Mouse (Mus musculus): ENCODE data around the gene Bcar1. TPM values are rescaled to one million over a fixed set of nuclear protein-coding genes. Genes with fewer than 3 reads are reported as not detected.

Bcar1 gene
- polyA plus RNA-seq, 1 experiment from 2014 or later, result 54.2 TPM

DNA sequence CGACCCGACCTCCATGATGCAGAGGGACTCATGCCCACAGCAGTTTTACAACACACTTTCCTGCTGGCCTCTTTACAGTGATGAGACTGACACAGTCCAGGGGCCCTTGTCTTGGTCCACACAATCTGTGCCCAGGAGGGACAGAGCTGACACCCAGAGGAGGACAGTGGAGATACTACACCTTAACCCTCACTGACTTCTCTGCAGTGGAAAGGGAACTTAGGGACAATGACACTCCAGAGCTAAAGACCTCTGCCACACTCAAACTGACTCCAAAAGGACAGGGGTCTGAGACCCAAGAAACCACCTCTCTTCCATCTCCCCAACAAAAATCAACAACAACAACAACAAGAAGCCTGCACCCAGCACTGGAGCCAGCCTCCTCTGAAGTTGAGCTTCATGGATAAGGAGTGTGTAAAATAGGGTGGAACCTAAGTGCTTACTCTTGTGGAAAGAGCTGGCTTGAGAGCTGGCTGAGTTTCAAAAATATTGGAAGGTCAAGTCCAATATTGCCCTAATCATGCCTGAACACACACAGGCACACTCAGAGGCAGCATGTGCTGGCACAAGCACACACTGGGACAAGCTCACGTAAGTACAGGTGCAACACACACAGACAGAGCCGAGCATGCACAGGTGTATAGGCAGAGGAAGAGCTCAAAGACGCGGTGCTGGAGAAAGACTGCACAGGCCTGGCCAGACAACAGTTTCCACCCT is 9.2 kb downstream of the Bcar1 start:
- Histone ChIP-seq H3K4me2 (no peak overlapping the region), H3K36me3 (no peaks in the 10 kb centered on the region), H3K9me3 (no peaks in the 10 kb centered on the region), H3K4me3 (no peak overlapping the region), H3K4me1 (replicated peaks) (peaks cover 88% of the 10 kb centered on the region), H3K9ac (no peak overlapping the region), H3K27ac (replicated peaks) (0 out of 2 replicates have a peak overlapping the region, but pooled peaks have one; percentile 32), H3K27me3 (no peaks in the 10 kb centered on the region)
- 58% methylated on average over 6 of the region's 6 CpGs for WGBS
- ATAC-seq (ENCODE audit: low FRiP score, low read depth), result no peak

DNA sequence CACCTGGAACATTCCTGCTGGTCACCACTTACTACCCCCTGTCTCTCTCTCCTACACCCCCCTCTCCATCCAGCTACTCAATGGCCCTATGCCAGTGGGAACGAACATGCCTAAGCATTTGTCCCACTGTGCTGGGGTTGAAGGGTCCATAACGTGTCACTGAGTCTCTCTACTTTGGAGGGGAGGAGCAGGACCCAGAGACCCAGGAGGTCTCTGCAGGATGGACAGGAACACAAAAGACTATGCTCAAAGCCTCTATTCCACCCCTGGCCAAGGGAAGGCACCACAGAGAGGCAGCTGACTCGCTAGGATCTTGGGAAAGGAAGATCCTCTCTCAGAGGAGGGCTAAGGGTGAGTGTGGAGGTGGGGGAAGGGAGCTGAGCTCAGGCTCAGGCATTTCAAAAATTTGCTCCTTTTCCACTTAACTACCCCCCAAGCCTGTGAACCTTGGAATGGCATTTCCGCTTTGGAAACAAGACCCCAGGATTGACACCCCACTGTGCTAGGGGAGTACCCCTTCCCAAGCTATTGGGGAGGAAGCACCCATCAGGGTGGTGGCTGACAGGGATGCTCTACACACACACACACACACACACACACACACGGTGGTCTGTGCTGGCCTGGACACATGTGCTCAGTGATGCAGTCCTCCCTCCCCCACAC is 9.9 kb downstream of the Bcar1 start:
- WGBS, result 11% methylated on average over 5 of the region's 5 CpGs
- no peak for ATAC-seq (ENCODE audit: low FRiP score, low read depth)
- H3K4me3 ChIP-seq, result no peak overlapping the region
- peaks cover 88% of the 10 kb centered on the region for H3K4me1 ChIP-seq (replicated peaks)
- no peak overlapping the region for H3K9ac ChIP-seq
- no peaks in the 10 kb centered on the region for H3K36me3 ChIP-seq
- no peaks in the 10 kb centered on the region for H3K27me3 ChIP-seq
- H3K4me2 ChIP-seq, result no peak overlapping the region
- H3K27ac ChIP-seq (replicated peaks), result 0 out of 2 replicates have a peak overlapping the region, but pooled peaks have one; percentile 28
- H3K9me3 ChIP-seq, result no peaks in the 10 kb centered on the region

DNA sequence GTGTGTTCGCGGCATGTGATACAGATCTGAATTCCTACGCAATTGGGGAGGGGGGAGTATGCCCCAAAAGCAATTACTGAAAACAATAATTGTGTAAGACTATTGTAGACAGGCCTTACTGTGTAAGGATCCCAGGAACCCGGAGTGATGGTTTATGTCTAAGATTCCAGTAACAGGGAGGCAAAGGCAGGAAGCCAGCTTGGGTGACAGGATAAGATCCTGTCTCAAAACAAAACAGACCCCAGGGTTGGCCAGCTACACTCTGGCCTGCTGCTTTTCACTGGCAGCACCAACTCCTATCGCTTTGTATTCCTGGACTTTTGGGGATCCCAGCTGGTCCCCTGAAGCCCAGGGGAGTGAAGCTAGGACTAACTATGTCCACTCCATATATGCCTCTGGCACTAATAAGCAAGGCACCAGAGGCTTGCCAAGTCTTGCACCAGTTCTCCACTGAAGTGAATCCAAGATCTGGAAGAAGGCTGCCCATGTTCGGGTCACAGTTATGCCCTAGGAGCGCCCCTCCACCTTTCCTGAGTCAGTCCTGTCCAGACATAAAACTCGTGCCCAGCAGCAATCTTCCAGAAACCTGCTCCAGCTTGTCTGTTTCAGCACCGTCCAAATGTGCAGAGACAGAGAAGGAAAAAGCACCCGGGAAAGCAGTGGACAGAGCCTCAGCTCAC is 11.1 kb downstream of the Bcar1 start:
- H3K9ac ChIP-seq, result peak overlapping the region; percentile 60
- no peaks in the 10 kb centered on the region for H3K36me3 ChIP-seq
- H3K4me3 ChIP-seq, result peak overlapping the region; percentile 52
- H3K4me1 ChIP-seq (replicated peaks), result peaks cover 88% of the 10 kb centered on the region
- no peaks in the 10 kb centered on the region for H3K27me3 ChIP-seq
- 25% methylated on average over 10 of the region's 10 CpGs for WGBS
- peak overlapping the region; percentile 72 for H3K4me2 ChIP-seq
- H3K27ac ChIP-seq (replicated peaks), result peak overlapping the region; percentile 81
- H3K9me3 ChIP-seq, result no peaks in the 10 kb centered on the region
- ATAC-seq (ENCODE audit: low FRiP score, low read depth), result 0 out of 2 replicates have a peak, but pooled peaks have one; percentile 4

DNA sequence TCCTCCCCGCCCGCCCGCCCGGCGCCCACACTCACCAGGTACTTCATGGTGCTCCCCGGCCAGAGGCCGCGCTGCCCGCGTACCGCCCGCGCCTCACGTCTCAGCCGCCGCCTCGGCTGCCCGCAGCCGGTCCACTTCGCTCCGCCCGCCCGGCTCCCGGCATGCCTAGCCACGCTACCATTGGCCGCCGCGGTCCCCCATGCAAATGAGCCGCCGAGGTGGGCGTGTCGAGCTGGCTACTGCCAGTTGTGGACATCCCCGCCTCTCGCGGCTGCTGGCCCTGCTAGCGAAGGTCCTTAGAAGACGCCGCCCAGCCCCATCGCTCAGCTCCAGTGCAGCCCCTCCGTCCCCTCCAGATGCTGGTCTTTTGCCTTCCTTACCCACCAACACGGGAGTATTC is 11.6 kb downstream of the Bcar1 start:
- no peaks in the 10 kb centered on the region for H3K36me3 ChIP-seq
- no peaks in the 10 kb centered on the region for H3K27me3 ChIP-seq
- peak overlapping the region; percentile 60 for H3K9ac ChIP-seq
- H3K4me3 ChIP-seq, result peak overlapping the region; percentile 52
- H3K9me3 ChIP-seq, result no peaks in the 10 kb centered on the region
- peak overlapping the region; percentile 81 for H3K27ac ChIP-seq (replicated peaks)
- peak; percentile 95 for ATAC-seq (ENCODE audit: low FRiP score, low read depth)
- under 1% methylated on average over 29 of the region's 41 CpGs for WGBS
- H3K4me2 ChIP-seq, result peak overlapping the region; percentile 72
- H3K4me1 ChIP-seq (replicated peaks), result peaks cover 86% of the 10 kb centered on the region

DNA sequence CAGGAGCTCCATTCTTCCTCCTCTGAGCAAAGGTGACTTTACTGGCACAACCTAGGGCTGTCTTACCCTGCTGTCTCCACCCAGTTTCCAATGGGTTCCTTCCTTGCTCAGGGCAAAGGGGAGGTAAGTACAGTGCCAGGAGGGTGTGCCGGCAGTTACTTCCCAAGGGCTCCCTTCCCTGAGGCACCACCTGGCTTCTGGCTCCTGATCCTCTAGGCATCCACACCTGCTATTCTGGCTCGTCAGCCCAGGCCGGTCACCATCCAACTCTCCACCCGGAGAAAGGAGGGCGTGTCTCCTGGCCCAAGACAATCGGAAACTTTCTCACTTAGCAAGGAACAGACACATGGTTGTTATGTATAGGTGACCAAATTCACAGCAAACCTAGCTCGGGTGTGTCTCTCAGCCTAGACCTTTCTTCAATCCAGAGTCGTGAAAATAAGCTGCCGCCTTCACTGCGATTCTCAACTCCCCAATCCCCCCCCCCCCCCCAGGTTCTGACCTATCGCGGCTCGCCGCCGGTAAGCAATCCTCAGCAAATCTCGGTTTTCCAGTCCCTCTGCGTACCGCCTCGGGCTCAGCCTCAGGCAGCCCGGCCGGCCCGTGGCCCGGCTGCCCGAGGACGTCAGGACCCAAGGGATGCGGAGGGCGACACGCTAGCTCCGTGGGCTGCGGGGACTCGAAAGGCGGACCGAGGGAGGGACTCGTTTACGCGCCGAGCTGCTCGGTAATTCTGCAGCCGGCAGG is 12.2 kb downstream of the Bcar1 start:
- peaks cover 86% of the 10 kb centered on the region for H3K4me1 ChIP-seq (replicated peaks)
- peak overlapping the region; percentile 60 for H3K9ac ChIP-seq
- H3K9me3 ChIP-seq, result no peaks in the 10 kb centered on the region
- peak overlapping the region; percentile 52 for H3K4me3 ChIP-seq
- no peaks in the 10 kb centered on the region for H3K36me3 ChIP-seq
- peak overlapping the region; percentile 72 for H3K4me2 ChIP-seq
- ATAC-seq (ENCODE audit: low FRiP score, low read depth), result peak; percentile 35; the same call in 1 of the 2 replicates
- WGBS, result under 1% methylated on average over 39 of the region's 39 CpGs
- peak overlapping the region; percentile 81 for H3K27ac ChIP-seq (replicated peaks)
- no peaks in the 10 kb centered on the region for H3K27me3 ChIP-seq

DNA sequence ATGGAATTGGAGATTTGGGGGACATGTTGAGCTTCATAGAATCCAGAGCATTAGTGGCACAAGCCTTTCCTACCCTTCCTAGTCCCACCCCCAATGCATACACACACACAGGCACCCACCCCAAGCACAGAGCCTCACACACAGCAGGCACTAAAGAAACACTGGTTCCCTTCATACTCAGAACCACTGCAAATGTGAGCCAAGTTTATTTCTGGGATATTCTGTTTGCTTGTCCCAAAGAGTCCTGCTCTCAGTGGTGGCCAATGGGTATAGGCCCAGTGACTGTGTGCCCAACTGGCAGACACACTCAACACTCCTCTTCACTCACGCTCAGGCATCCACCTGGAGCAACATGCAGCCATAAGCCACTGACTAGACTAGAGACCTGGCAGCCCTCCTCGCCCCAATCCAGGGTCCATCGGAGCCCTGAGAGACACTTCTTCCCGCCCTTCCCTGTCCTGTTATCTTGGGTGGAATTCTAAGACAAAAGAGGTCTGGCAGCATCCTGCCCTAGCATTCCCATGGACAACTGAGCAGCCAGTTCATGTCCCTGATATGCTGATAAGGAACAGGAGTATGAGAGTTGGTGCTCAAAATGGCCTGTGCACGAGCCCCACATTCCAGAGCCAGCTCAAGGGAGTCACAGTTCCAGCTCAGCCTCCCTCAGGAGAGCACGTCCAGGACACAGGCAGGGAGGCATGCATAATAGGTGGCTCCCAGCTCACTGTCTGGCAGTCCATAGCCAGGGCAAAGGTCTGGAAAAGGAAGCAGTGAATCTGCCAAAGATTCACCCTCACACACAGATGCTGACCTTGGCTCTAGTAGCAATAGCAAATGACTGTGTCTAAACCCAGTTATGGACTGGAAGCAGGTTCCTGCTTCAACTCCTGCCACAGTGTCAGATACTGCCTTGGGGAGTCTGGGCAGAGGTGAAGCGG is 14.1 kb downstream of the Bcar1 start:
- peaks cover 73% of the 10 kb centered on the region for H3K4me1 ChIP-seq (replicated peaks)

DNA sequence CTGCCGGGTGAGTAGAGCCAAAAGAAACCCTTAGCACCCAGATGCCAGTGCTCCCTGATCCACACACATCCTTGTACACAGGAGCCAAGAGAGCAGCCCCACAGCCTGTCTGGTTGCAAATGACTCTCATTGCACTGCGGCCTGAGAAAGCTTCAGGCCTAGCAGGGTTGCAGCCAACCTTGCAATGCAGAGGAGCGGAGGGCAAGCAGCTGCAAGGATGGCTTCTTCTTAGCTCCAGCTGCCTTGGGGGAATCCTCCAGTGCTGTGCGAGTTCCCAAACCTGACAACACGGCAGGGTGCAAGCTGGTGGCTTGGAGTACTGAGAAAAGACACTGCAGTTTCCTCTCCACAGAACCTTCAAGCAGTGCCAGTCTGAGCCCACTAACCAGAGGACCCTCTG is 15.1 kb downstream of the Bcar1 start:
- no peak overlapping the region for H3K27ac ChIP-seq (replicated peaks)

More for the DNA sequence above, 14.1 kb downstream of the Bcar1 start:
- no peaks in the 10 kb centered on the region for H3K9me3 ChIP-seq
- H3K4me2 ChIP-seq, result no peak overlapping the region
- no peak for ATAC-seq (ENCODE audit: low FRiP score, low read depth)
- no peak overlapping the region for H3K4me3 ChIP-seq
- H3K9ac ChIP-seq, result no peak overlapping the region
- WGBS, result 69% methylated on average over 7 of the region's 7 CpGs
- H3K36me3 ChIP-seq, result no peaks in the 10 kb centered on the region
- H3K27ac ChIP-seq (replicated peaks), result no peak overlapping the region
- H3K27me3 ChIP-seq, result no peaks in the 10 kb centered on the region

DNA sequence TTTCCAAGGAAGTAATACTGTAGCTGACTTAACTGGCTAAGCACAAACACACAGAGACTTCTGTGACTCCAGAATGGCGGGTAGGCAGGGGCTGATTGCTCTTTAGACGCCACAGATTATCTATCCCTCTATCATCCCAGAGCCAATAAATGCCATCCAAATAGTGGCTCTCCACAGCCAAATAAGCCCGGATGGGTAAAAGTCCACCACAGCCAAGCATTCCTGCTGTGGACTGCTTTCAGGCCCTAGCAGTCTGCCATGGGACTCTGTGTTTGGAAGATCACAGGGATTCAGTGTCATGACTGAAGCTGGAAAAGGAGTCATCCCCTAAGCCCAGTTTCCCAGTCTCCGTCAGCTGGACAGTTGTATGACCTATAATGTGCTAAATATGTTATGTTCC is 16.1 kb downstream of the Bcar1 start:
- no peak overlapping the region for H3K4me2 ChIP-seq
- ATAC-seq (ENCODE audit: low FRiP score, low read depth), result no peak
- peaks cover 53% of the 10 kb centered on the region for H3K4me1 ChIP-seq (replicated peaks)
- H3K27me3 ChIP-seq, result no peaks in the 10 kb centered on the region
- H3K36me3 ChIP-seq, result no peaks in the 10 kb centered on the region
- no peak overlapping the region for H3K4me3 ChIP-seq
- no peak overlapping the region for H3K9ac ChIP-seq
- no peaks in the 10 kb centered on the region for H3K9me3 ChIP-seq
- WGBS, result 89% methylated on average over 4 of the region's 4 CpGs
- no peak overlapping the region for H3K27ac ChIP-seq (replicated peaks)

More for the DNA sequence above, 15.1 kb downstream of the Bcar1 start:
- Histone ChIP-seq H3K9ac (no peak overlapping the region), H3K27me3 (no peaks in the 10 kb centered on the region), H3K4me2 (no peak overlapping the region), H3K4me1 (replicated peaks) (peaks cover 63% of the 10 kb centered on the region), H3K36me3 (no peaks in the 10 kb centered on the region), H3K9me3 (no peaks in the 10 kb centered on the region), H3K4me3 (no peak overlapping the region)
- no peak for ATAC-seq (ENCODE audit: low FRiP score, low read depth)
- 67% methylated on average over 5 of the region's 5 CpGs for WGBS

DNA sequence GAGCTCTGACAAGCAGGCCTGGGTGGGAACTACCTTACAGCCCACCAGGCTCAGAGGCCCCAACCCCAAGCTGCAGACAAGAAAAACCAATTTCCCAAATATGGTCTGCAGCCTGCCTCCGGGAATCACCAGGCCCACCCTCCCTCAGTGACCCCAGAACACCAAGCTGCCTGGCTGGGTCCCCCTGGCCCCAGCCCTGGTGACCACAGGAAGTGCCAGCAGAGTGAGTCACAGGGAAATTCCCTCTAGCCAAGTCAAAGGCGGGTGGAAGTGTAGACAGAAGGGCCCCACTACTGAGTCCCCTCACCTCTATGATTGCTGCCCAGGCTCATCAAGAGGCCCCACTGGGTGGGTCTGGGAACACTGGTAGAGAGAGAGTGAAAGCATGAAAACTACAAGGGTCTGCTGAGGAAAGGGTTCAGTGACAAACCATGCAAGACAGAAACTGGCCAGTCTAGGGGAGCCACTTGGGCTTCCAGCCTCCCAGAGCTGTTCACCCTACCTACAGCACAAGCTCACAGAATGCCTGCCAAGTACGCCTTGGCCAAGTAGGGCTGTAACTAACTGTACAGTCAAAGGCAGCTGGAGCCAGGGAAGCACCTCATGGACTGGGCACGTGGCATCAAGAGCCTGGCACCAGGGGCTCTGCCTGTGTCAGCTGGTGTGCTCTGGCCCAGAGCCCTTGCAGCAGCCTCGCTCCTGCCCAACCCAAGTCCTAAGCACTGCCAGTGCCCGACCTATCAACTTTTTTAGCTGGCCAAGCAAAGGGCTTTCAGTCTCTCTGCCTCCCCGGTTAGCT is 17.3 kb downstream of the Bcar1 start:
- H3K9ac ChIP-seq, result no peak overlapping the region
- H3K27me3 ChIP-seq, result no peaks in the 10 kb centered on the region
- no peaks in the 10 kb centered on the region for H3K9me3 ChIP-seq
- no peaks in the 10 kb centered on the region for H3K36me3 ChIP-seq
- peaks cover 48% of the 10 kb centered on the region for H3K4me1 ChIP-seq (replicated peaks)
- H3K4me2 ChIP-seq, result no peak overlapping the region
- H3K27ac ChIP-seq (replicated peaks), result peak overlapping the region; percentile 56
- WGBS, result 63% methylated on average over 7 of the region's 7 CpGs
- H3K4me3 ChIP-seq, result no peak overlapping the region
- peak; percentile 82 for ATAC-seq (ENCODE audit: low FRiP score, low read depth)

DNA sequence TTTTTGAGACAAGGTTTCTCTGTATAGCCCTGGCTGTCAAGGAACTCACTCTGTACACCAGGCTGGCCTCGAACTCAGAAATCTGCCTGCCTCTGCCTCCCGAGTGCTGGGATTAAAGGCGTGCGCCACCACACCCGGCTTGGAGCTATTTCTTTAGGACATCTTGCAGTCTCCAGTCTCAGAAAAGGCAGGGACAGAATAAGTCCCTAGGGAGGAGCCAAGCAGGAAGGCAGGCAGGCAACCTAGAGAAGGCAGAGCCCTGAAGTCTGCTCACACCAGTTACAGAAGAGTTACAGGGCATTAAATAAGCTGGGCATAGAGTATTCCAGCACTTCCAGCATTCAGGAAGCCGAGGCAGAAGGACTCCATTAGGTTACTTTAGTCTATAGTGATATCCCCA is 18.3 kb downstream of the Bcar1 start:
- 91% methylated on average over 6 of the region's 6 CpGs for WGBS
- Histone ChIP-seq H3K4me1 (replicated peaks) (peaks cover 38% of the 10 kb centered on the region), H3K27me3 (no peaks in the 10 kb centered on the region), H3K27ac (replicated peaks) (no peak overlapping the region), H3K36me3 (peaks cover 3% of the 10 kb centered on the region; the same call in 1 of the 2 replicates), H3K9ac (no peak overlapping the region), H3K9me3 (no peaks in the 10 kb centered on the region), H3K4me2 (no peak overlapping the region), H3K4me3 (no peak overlapping the region)
- no peak for ATAC-seq (ENCODE audit: low FRiP score, low read depth)
